Mouse (Mus musculus) left cerebral cortex, adult 18-20 months (tissue): Measurements from ENCODE around the gene Polm. TPM values are rescaled to one million over a fixed set of nuclear protein-coding genes. Genes with fewer than 3 reads are reported as not detected.

ENCODE experiments used
- DNase-seq, 2 experiments: peaks; one replicate each; pipeline ENCODE4 v3.0.0; 2021 to 2022; ENCODE audit warnings: low spot score in 2 of 2, mixed read lengths in 1 of 2
- total RNA-seq, 2 experiments: library from RNA; stranded (reverse); gene quantifications; 2 replicates each; pipeline ENCODE4 v1.2.3; 2021

Polm gene
- total RNA-seq, 2 experiments from 2014 or later, result 8.2 to 11.4 TPM

DNA sequence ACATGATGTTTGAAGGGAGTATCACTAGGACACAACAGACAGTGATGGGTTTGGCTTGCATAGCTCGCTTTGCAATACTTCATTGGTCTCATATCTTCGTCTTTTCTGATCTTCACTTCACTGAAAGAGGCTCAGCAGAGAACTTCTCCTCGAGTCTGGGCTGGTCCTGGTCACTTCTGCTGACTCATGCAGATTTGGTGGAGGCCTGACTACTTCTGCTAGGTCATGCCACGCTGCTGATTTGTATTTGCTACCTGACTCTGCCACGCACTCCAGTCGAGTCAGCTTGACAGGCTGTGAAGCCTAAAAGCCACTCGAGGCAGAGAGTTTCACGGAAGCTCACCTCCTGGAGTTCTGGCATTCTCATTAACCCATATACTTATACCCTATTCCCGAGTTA, 29.9 kb downstream of the Polm start:
- no peak for DNase-seq

DNA sequence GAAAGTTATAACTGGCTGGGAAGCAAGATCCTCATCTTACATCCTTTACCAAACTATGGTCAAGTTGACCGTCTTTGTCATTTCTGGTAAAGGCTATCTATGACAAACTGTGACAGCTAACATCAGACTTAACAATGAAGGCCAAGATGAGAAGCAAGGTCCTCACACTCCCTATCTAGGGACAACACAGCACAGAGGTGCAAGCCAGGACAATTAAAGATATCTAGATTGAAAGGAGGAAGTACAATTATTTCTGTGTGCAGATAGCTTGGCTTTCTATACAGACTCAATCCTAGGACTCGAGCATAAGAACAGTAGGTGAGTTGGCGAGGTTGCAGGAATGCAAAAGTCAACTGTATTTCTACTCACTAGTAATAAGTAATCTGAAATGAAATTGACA, 32.1 kb downstream of the Polm start:
- no peak for DNase-seq

DNA sequence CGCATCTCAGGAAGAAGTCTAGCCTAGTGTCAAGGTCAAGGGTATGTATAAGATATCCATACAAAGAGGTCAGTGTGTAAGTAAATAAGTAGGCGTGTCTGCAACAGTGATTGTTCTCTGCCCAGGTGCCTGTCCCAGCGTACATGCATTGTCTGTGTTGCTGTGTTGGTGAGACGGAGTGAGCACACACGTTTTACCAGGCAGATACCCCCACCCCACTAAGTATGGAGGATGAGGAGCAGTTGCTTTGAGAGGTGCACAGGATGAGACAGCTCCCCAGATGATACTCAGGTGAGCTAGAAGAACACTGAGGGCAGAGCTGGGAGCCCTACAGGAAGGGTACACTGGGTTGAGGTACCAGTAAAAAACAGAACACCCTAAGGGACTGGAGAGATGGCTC, 33.6 kb downstream of the Polm start:
- DNase-seq, result no peak

DNA sequence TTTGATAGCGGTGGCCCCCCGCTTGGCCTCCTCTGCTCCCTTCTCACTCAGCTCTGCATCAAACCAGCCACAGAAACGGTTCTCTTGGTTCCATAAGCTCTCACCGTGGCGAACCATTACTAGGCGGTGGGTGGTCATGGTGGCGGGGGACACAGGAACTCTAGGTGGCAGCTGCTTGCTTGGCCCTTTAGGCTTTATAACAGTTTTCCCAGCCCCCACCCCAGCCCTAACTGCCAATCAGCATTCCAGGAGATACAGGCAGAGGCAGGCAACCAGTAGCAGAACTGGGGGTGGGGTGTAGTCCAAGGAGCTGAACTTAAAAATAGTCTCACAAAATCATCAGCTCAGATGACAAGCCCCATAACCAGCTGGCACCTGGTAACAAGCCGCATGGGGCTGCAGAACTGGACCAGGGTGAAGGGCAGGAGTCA, 34.2 kb downstream of the Polm start, which contains the start of gene Pgam2:
Gene Pgam2 (minus strand): TSS at position 183 of the 431 bp plus-strand sequence.
- DNase-seq, result no peak

DNA sequence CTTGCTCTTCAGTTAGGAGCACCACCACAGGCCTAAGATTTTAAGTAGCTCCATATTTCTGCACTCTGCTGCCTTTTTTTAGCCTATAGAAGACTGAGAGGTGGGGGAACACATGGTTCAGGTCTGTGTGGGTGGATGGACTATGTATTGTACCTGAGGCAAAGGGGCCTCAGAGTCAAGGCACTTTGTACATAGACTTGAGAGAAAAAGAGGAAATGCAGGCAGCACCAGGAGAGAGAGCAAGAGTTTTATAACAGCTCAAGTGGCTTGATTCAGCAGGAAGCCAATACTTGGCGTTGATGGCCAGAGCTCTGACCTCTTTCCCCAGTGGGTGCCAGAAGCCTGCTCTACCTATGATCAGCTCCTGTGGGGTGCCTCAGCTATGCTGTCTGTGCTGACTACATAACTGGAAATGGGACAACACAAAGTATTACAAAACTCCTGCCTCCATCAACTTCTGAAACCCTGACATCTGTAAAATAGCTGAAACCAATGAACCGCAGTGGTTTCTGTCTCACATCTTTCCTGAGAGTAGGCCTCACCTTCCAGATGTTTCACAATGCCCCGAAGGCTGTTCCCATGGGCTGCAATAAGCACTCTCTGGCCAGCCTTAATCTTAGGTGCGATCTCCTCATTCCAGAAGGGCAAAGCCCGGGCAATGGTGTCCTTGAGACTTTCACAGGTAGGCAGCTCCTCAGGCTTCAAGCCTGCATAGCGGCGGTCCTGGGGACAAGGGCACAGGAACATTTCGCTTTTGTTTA, 35.2 kb downstream of the Polm start:
- no peak for DNase-seq

DNA sequence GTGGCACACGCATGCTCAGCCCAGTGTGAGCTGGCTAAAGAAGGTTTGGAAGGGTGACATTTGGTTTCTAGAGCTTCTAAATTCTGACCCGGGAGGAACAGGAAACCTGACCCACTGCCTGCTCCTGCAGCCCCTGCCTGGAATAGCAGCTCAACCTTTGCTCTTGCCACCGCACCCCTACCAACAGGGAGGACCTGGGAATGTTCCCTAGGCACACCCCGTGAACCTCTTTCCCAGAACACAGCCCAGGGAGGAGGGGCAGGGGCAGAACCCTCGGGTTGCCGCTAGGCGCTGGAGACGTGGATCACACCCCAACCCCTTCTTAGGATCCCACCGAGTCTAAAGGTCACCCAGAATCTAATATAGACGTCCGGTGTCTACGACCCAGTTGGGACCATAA, 35.8 kb downstream of the Polm start:
- no peak for DNase-seq

DNA sequence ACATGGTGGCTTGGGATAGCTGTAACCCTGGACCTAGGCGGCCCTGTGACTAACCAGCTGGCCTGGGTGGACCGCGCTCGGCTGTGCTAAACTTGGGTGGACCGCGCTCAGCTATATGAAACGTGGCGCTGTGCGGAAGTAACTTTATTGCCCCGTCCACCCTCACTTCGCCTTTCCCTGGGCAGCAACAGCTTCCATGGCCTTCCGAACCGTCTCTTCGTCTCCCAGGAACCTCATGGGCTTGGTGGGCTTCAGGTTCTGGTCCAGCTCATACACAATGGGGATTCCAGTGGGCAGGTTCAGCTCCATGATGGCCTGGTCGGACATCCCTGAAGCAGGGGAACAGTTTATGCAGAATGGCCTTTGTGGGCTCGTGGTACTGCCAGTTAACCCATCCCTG, 36.3 kb downstream of the Polm start:
- no peak for DNase-seq

DNA sequence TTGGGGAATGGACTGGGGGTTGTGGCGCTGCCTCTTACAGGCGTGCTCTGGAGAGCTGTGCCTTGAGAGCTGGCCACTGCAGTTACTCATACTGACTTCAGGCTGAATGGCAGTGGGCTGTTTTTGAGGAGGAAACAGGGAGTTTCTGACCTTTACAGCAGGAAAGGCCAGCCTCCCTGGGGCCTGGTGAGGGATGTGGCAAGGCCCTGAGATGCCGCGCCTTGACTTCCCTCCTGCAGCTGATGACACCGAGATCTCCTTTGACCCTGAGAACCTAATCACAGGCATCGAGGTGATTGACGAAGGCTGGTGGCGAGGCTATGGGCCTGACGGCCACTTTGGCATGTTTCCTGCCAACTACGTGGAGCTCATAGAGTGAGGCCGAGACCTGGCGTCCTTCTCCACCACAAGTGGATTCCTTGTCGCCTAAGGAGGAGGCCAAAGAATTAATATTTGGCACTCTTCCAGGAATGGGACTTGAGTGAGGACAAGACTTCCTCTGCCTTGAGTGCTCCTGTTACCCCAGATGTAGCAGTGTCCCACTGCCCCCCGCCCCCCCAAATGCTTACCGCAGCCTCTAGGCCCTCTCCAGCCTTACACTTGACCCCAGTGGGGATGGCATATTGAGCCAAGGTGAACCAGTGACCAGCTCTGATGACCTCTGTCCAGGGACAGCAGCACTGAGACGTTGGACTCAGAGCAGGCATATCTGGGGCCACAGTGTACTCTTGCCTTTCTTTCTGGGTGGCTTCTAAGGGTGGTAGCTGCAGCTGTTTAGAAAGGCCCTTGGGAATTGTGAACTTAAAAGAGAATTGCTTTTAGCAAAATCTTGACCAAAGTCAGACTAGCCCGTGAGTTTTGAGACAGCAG, 38.0 kb downstream of the Polm start:
- DNase-seq, result no peak

DNA sequence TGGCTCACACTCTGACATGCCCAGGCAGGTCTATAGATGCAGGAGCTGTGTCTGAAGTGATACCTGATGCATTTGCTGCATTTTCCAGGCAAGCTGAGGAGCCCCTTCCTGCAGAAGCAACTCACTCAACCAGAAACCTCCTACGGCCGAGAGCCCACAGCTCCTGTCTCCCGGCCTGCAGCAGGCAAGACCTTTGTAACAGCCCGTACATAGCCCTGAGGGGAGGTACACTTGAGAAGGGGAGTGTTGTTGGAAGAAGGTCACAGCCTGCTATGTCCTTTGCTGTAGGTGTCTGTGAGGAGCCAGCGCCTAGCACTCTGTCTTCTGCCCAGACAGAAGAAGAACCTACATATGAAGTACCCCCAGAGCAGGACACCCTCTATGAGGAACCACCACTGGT, 39.9 kb downstream of the Polm start:
- no peak for DNase-seq

DNA sequence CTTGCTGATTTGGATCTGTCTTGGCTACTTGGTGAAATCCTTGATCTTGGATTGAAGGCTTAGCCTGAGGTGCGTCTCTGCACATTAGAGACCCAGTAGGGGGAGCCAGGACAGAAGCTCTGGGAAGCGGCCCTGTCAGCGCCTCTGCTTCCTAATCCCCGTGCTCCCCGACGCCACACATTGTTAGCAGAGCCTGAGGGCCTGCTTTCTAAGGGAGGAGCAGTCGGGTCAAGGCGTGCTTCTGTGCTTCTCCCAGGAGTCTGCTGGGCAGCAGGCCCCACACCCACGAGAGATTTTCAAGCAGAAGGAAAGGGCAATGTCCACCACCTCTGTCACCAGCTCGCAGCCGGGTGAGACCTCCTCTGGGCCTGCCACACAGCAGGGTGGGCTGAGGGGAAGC, 40.4 kb downstream of the Polm start:
- DNase-seq, result no peak

DNA sequence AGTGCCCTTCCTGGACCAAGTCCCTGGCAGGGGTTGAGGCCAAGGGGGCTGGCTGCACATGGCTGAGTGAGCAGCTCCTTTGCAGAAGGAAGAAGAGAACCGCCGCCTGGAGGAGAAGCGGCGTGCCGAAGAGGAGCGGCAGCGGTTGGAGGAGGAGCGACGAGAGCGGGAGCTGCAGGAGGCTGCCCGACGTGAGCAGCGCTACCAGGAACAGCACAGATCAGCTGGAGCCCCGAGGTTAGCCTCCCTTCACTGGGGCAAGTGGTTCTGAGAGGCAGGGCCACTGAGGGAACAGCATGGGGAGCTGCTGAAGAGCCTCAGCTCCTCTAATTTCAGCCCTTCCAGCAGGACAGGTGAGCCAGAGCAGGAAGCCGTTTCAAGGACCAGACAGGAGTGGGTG, 40.9 kb downstream of the Polm start:
- no peak for DNase-seq

DNA sequence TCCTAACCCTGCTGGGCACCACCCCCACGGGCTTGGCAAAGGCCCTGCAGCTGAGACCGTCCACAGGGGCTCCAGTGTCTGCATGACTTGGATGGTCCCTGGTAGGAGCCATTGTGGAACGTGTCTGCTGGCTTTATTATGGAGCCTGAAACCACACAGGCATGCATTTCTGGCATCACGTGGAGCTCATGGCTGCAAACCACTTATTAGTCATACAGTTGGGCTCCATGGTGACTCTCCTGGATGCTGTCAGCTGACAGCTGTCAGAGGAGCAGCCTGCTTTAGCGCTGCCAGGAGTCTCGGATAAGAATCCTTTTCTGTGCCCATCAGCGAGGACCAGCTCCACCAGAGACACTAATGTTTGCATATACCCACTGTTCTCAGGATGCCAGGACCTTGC, 42.1 kb downstream of the Polm start:
- peak in 1 of 2 experiments; percentile 16 for DNase-seq

DNA sequence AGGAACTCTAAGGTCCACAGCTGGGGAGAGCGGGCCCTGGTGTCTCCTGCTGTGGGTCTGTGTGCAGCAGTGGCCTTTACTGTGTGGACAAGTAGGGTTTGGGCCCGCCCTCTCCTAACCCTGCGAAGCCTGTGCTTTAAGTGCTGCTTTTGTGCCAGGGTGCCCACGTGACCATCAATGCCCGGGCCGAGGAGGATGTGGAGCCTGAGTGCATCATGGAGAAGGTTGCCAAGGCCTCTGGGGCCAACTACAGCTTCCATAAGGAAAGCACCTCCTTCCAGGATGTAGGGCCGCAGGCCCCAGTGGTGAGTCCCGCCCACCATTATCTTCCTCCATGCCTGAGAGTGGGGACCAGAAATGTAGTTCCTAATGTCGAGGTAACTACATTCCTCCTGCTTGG, 42.5 kb downstream of the Polm start:
- DNase-seq, result no peak

DNA sequence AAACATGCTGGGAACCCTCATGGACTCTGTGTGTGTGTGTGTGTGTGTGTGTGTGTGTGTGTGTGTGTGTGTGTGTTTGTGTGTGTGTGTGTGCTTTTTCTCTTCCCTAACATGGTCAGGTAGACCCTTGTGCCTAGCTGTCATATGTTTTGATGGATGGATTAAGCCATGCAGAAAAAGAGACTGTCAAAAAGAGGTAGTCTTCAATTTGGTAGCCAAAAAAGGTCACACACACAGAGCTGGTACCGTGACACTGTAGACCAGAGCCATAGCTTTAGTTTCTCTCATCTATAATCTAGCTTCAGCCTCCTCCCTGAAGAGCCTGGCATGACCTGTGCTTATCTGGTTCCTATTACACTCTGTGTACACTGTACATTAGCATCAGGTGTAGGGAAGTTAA, 47.4 kb downstream of the Polm start:
- no peak for DNase-seq

DNA sequence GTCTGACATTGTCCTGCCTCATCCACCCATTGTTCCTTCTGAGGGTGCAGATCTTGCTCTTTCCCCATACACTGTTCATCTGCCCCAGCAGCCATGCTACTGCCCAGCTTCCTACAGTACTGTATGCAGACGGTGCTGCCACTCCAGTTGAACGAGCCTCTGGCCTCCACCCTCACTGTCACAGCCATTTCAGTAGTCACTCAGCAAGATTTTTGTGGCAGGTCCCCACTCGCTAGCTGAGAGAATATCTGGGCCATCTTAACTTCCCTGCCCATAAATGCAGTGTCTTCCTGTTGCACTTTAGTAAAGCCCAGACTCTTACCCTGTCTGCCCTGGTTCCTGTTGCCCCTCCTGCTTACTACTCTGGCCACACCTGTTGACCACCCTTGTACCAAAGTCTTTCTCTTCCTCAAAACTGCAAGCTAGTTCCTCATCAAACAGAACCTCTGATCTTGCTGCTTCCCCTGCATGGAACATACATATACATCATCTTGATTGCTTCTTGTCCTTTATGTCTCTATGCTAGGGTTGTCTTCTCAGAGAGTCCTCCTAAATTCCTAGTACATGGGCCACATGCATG, 48.0 kb downstream of the Polm start:
- DNase-seq, result no peak

DNA sequence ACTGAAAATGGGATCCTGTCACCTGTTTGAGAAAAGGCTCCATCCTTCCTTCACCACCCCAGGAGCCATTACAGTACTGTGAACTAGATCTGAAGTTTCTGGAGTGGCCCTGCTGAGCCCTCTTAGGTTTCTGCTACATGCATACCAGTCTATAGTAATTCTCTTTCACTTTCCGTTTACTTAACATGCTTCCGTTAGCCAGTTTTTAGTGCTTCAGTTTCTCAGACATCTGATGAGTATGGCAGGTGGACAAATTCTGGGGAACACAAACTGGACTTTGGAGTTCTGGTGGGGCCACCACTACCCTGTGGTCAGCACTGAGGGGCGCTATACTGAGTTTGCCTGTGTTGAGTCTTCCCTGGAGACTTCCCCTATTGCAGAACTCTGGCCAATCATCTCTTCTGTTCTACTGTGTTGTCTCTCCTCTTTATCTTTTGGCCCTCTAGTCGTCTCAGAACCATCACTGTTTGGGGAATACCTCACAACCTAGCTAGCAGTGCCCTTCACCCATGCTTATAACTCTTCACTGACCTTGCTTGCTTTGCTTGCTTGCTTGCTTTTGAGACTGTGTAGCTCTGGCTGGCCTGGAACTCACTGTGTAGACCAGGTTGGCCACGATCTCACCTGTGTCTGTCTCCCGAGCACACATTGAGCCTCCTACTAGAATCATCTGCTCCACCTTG, 48.6 kb downstream of the Polm start:
- DNase-seq, result no peak

DNA sequence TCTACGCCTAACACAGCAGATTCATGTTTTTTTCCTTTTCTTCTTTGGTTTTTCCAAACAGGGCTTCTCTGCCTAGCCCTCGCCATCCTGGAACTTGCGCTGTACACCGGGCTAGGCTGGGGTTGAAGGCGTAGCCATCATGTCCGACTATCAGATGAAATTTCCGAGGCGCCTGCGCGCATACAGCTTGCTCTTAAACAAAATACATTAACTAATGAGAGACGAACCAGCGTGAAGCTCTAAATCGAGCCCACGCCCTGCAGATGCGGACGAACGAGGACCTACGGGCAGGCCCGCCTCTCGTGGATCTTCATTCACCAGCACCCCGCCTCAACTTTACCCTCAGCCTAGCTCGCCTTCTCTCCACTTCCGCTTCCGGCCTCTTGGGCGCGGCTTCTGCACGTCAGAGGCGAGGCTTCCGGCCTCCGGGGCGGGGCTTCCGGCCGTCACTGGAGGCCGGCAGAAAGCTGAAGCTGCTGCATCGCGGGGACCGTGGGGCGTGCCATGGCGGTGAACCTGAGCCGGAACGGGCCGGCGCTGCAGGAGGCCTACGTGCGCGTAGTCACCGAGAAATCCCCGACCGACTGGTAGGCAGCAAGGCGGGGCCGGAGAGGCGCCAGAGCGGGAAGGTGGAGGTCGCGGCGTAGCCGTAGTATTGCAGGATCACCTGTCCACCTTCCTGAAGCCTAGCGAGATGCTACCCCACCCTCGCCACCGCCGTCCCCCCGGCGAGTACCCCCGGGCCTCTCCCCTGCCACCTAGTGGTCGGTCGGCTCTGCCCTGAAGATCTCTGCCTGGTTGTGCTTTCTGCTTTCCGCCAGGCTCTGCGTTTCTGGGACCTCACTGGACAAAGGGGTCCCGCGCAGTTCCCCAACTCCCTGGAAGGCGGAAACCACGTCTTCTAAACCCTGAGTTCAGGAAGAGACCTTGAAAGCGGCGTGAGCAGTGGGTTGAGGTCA, 49.5 kb downstream of the Polm start, which contains the start of gene Dbnl:
Gene Dbnl (plus strand): TSS at position 433 of the 959 bp plus-strand sequence.
- DNase-seq, result peak; percentile 95 to 96

DNA sequence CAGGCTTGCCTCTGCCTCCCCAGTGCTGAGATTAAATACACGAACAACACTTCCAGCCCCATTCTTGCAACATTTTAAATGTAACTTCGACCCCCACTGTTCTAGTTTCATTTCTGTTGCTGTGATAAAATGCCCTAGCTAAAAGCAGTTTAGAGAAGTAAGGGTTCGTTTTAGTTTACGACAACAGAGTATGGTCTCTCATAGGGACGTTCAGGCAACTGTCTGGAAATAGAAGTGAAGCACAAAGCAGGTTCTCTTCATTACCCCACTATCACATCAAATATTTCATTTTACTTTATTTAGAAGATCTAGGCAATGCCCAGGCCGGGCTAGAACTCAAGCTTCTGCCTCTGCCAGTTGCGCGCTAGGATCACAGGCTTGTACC, 50.2 kb downstream of the Polm start:
- no peak for DNase-seq

DNA sequence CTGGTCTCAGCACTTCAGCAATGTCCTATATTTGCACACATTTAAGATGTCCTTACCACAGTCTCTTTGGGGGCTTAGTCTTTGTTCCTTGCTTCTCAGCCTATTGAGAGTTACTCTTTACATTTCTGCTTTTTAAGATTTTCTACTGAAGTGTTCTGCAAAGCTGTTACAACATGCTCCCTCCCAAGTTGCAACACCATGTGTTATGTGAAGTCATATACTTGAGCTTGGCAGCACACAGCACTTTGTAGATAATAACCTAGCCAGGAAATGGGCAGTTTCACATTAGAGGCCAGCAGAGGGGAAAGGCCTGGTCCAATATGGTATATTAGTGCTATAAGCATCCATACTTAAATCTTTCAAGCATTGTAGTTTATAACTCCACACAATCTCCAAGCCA, 52.1 kb downstream of the Polm start:
- DNase-seq, result no peak
